Mouse (Mus musculus): ENCODE measurements around the gene 9530003J23Rik. TPM values are rescaled to one million over a fixed set of nuclear protein-coding genes. Genes with fewer than 3 reads are reported as not detected.
"Not testable (repeated sequence)": the region's sequence is repeated elsewhere in the genome, so short reads cannot be mapped to it uniquely, and the experiment has no call there.

Gene 9530003J23Rik
- polyA plus RNA-seq, 1 experiment from 2014 or later = not detected

GRCm38 (mm10) chr10:117217246-117217840 is 21.2 kb downstream of the 9530003J23Rik start:
- H3K27ac ChIP-seq (ENCODE audit: low read depth, low read length) = no peak overlapping the region
- no peak overlapping the region for H3K4me3 ChIP-seq (ENCODE audit: low read depth, low read length)
- peaks cover 27% of the 10 kb centered on the region for H3K36me3 ChIP-seq (ENCODE audit: control insufficient read depth, insufficient read depth, low read length)
- H3K27me3 ChIP-seq (ENCODE audit: control insufficient read depth, insufficient read depth, low read length) = no peaks in the 10 kb centered on the region
- H3K9me3 ChIP-seq (ENCODE audit: control insufficient read depth, low read length) = no peaks in the 10 kb centered on the region
- WGBS = 83% methylated on average over 20 of the region's 20 CpGs
- no peak overlapping the region for H3K9ac ChIP-seq (ENCODE audit: low read depth, low read length)
- DNase-seq (ENCODE audit: low spot score) (no peak), ATAC-seq (ENCODE audit: low FRiP score) (no peak)
- H3K4me1 ChIP-seq (replicated peaks; ENCODE audit: control insufficient read depth, insufficient read depth, low read length) = no peaks in the 10 kb centered on the region; the same call in 1 of the 2 replicates
- H3K4me2 ChIP-seq (replicated peaks; ENCODE audit: low read depth, low read length) = no peak overlapping the region

- DNase-seq (ENCODE audit: low spot score) = peak; percentile 67
Observed at GRCm38 (mm10) chr10:117216793-117217192, 21.7 kb downstream of the 9530003J23Rik start.

GRCm38 (mm10) chr10:117216132-117216495 is 22.4 kb downstream of the 9530003J23Rik start:
- no peak overlapping the region for H3K27ac ChIP-seq (ENCODE audit: low read depth, low read length)
- no peak overlapping the region for H3K4me2 ChIP-seq (replicated peaks; ENCODE audit: low read depth, low read length)
- no peaks in the 10 kb centered on the region for H3K27me3 ChIP-seq (ENCODE audit: control insufficient read depth, insufficient read depth, low read length)
- H3K9ac ChIP-seq (ENCODE audit: low read depth, low read length) = no peak overlapping the region
- no peak overlapping the region for H3K4me3 ChIP-seq (ENCODE audit: low read depth, low read length)
- 96% methylated on average over 9 of the region's 9 CpGs for WGBS
- H3K9me3 ChIP-seq (ENCODE audit: control insufficient read depth, low read length) = no peaks in the 10 kb centered on the region
- peaks cover 24% of the 10 kb centered on the region for H3K36me3 ChIP-seq (ENCODE audit: control insufficient read depth, insufficient read depth, low read length)
- DNase-seq (ENCODE audit: low spot score) (no peak), ATAC-seq (ENCODE audit: low FRiP score) (no peak)
- no peaks in the 10 kb centered on the region for H3K4me1 ChIP-seq (replicated peaks; ENCODE audit: control insufficient read depth, insufficient read depth, low read length)

More at GRCm38 (mm10) chr10:117216793-117217192, 21.7 kb downstream of the 9530003J23Rik start:
- Histone ChIP-seq H3K9me3 (ENCODE audit: control insufficient read depth, low read length) (no peaks in the 10 kb centered on the region), H3K27ac (ENCODE audit: low read depth, low read length) (no peak overlapping the region), H3K36me3 (ENCODE audit: control insufficient read depth, insufficient read depth, low read length) (peaks cover 24% of the 10 kb centered on the region), H3K4me3 (ENCODE audit: low read depth, low read length) (no peak overlapping the region), H3K9ac (ENCODE audit: low read depth, low read length) (no peak overlapping the region), H3K27me3 (ENCODE audit: control insufficient read depth, insufficient read depth, low read length) (no peaks in the 10 kb centered on the region), H3K4me1 (replicated peaks; ENCODE audit: control insufficient read depth, insufficient read depth, low read length) (no peaks in the 10 kb centered on the region; the same call in 1 of the 2 replicates), H3K4me2 (replicated peaks; ENCODE audit: low read depth, low read length) (no peak overlapping the region)
- ATAC-seq (ENCODE audit: low FRiP score) = no peak
- WGBS = 68% methylated on average over 5 of the region's 5 CpGs

- H3K4me2 ChIP-seq (replicated peaks; ENCODE audit: low read depth, low read length) = no peak overlapping the region
- H3K4me3 ChIP-seq (ENCODE audit: low read depth, low read length) = no peak overlapping the region
- no peaks in the 10 kb centered on the region for H3K9me3 ChIP-seq (ENCODE audit: control insufficient read depth, low read length)
- no peaks in the 10 kb centered on the region for H3K27me3 ChIP-seq (ENCODE audit: control insufficient read depth, insufficient read depth, low read length)
- no peak overlapping the region for H3K9ac ChIP-seq (ENCODE audit: low read depth, low read length)
- DNase-seq (ENCODE audit: low spot score) (no peak), ATAC-seq (ENCODE audit: low FRiP score) (no peak)
- WGBS = 95% methylated on average over 25 of the region's 25 CpGs
- H3K27ac ChIP-seq (ENCODE audit: low read depth, low read length) = no peak overlapping the region
- H3K4me1 ChIP-seq (replicated peaks; ENCODE audit: control insufficient read depth, insufficient read depth, low read length) = no peaks in the 10 kb centered on the region
- H3K36me3 ChIP-seq (ENCODE audit: control insufficient read depth, insufficient read depth, low read length) = peaks cover 22% of the 10 kb centered on the region
Observed at GRCm38 (mm10) chr10:117215409-117216131, 22.9 kb downstream of the 9530003J23Rik start.

- H3K4me2 ChIP-seq (replicated peaks; ENCODE audit: low read depth, low read length) = no peak overlapping the region
- ATAC-seq (ENCODE audit: low FRiP score) (no peak), DNase-seq (ENCODE audit: low spot score) (no peak)
- 0 out of 2 replicates have a peak, but pooled peaks cover 3% of the 10 kb centered on the region for H3K36me3 ChIP-seq (ENCODE audit: control insufficient read depth, insufficient read depth, low read length)
- 91% methylated on average over 6 of the region's 6 CpGs for WGBS
- no peak overlapping the region for H3K4me3 ChIP-seq (ENCODE audit: low read depth, low read length)
- no peak overlapping the region for H3K27ac ChIP-seq (ENCODE audit: low read depth, low read length)
- no peaks in the 10 kb centered on the region for H3K9me3 ChIP-seq (ENCODE audit: control insufficient read depth, low read length)
- H3K9ac ChIP-seq (ENCODE audit: low read depth, low read length) = no peak overlapping the region
- no peaks in the 10 kb centered on the region for H3K27me3 ChIP-seq (ENCODE audit: control insufficient read depth, insufficient read depth, low read length)
- H3K4me1 ChIP-seq (replicated peaks; ENCODE audit: control insufficient read depth, insufficient read depth, low read length) = no peaks in the 10 kb centered on the region
Observed at GRCm38 (mm10) chr10:117211023-117211422, 27.5 kb downstream of the 9530003J23Rik start.

GRCm38 (mm10) chr10:117209469-117209938 is 29.0 kb downstream of the 9530003J23Rik start:
- H3K27ac ChIP-seq (ENCODE audit: low read depth, low read length) = no peak overlapping the region

GRCm38 (mm10) chr10:117208787-117209186 is 29.7 kb downstream of the 9530003J23Rik start:
- WGBS = 94% methylated on average over 6 of the region's 6 CpGs
- not testable (repeated sequence) for H3K27me3 ChIP-seq (ENCODE audit: control insufficient read depth, insufficient read depth, low read length); H3K4me2 ChIP-seq (replicated peaks; ENCODE audit: low read depth, low read length); H3K4me1 ChIP-seq (replicated peaks; ENCODE audit: control insufficient read depth, insufficient read depth, low read length); ATAC-seq (ENCODE audit: low FRiP score); H3K36me3 ChIP-seq (ENCODE audit: control insufficient read depth, insufficient read depth, low read length); DNase-seq (ENCODE audit: low spot score); H3K9me3 ChIP-seq (ENCODE audit: control insufficient read depth, low read length); H3K4me3 ChIP-seq (ENCODE audit: low read depth, low read length); H3K27ac ChIP-seq (ENCODE audit: low read depth, low read length); H3K9ac ChIP-seq (ENCODE audit: low read depth, low read length)

More at GRCm38 (mm10) chr10:117209469-117209938, 29.0 kb downstream of the 9530003J23Rik start:
- H3K27me3 ChIP-seq (ENCODE audit: control insufficient read depth, insufficient read depth, low read length) = no peaks in the 10 kb centered on the region
- H3K9me3 ChIP-seq (ENCODE audit: control insufficient read depth, low read length) = no peaks in the 10 kb centered on the region
- 30% methylated on average over 11 of the region's 11 CpGs for WGBS
- H3K36me3 ChIP-seq (ENCODE audit: control insufficient read depth, insufficient read depth, low read length) = 0 out of 2 replicates have a peak, but pooled peaks cover under 1% of the 10 kb centered on the region
- ATAC-seq (ENCODE audit: low FRiP score) (peak; percentile 65; the same call in 1 of the 2 replicates), DNase-seq (ENCODE audit: low spot score) (peak; percentile 78)
- no peak overlapping the region for H3K4me3 ChIP-seq (ENCODE audit: low read depth, low read length)
- H3K9ac ChIP-seq (ENCODE audit: low read depth, low read length) = no peak overlapping the region
- peak overlapping the region; percentile 28; the same call in 1 of the 2 replicates for H3K4me2 ChIP-seq (replicated peaks; ENCODE audit: low read depth, low read length)
- no peaks in the 10 kb centered on the region for H3K4me1 ChIP-seq (replicated peaks; ENCODE audit: control insufficient read depth, insufficient read depth, low read length)

GRCm38 (mm10) chr10:117208221-117208620 is 30.3 kb downstream of the 9530003J23Rik start:
- no peak for DNase-seq (ENCODE audit: low spot score)

More at GRCm38 (mm10) chr10:117208221-117208620, 30.3 kb downstream of the 9530003J23Rik start:
- Histone ChIP-seq H3K4me1 (replicated peaks; ENCODE audit: control insufficient read depth, insufficient read depth, low read length) (no peaks in the 10 kb centered on the region), H3K4me3 (ENCODE audit: low read depth, low read length) (no peak overlapping the region), H3K9ac (ENCODE audit: low read depth, low read length) (no peak overlapping the region), H3K27ac (ENCODE audit: low read depth, low read length) (no peak overlapping the region), H3K9me3 (ENCODE audit: control insufficient read depth, low read length) (no peaks in the 10 kb centered on the region), H3K4me2 (replicated peaks; ENCODE audit: low read depth, low read length) (no peak overlapping the region), H3K27me3 (ENCODE audit: control insufficient read depth, insufficient read depth, low read length) (no peaks in the 10 kb centered on the region), H3K36me3 (ENCODE audit: control insufficient read depth, insufficient read depth, low read length) (no peaks in the 10 kb centered on the region)
- ATAC-seq (ENCODE audit: low FRiP score) = no peak
- 82% methylated on average over 15 of the region's 15 CpGs for WGBS
